Mouse (Mus musculus) ES-E14 (cell line): ENCODE measurements around the gene Cfap97d1.

Experiments used
- CHD2 ChIP-seq: IDR thresholded peaks from 2 replicates; pipeline ENCODE4 v1.6.1; 2014; ENCODE audit warnings: mild to moderate bottlenecking, low read depth, low read length, inconsistent platforms
- HCFC1 ChIP-seq: IDR thresholded peaks from 2 replicates; pipeline ENCODE4 v1.6.1; 2012; ENCODE audit warnings: low read length, inconsistent platforms, borderline replicate concordance; ENCODE audit not compliant: insufficient read depth
- MAFK ChIP-seq: IDR thresholded peaks from 2 replicates; pipeline ENCODE4 v1.6.1; 2014; ENCODE audit warnings: mild to moderate bottlenecking, low read depth, low read length, inconsistent platforms; ENCODE audit not compliant: insufficient read depth
- ZC3H11A ChIP-seq: IDR thresholded peaks from 2 replicates; pipeline ENCODE4 v1.6.1; 2012; ENCODE audit warnings: low read depth, mild to moderate bottlenecking, inconsistent platforms, low read length, borderline replicate concordance
- ZNF384 ChIP-seq: IDR thresholded peaks from 2 replicates; pipeline ENCODE4 v1.6.1; 2012; ENCODE audit warnings: low read depth, low read length, inconsistent platforms

GRCm38 (mm10) chr11:101973496-101973895 is 10.6 kb upstream of the Cfap97d1 start:
- TF ChIP-seq HCFC1 (no peak), MAFK (no peak), CHD2 (no peak), ZC3H11A (no peak), ZNF384 (no peak)
